Mouse (Mus musculus): ENCODE measurements around the gene Cdyl2. TPM values are rescaled to one million over a fixed set of nuclear protein-coding genes. Genes with fewer than 3 reads are reported as not detected.

Gene Cdyl2
- polyA plus RNA-seq, 1 experiment from 2014 or later, result 3.6 TPM

GRCm38 (mm10) chr8:116581318-116582019 lies 151.3 kb downstream of the Cdyl2 start:
- Histone ChIP-seq H3K27me3 (replicated peaks) (no peaks in the 10 kb centered on the region), H3K4me3 (no peak overlapping the region), H3K36me3 (peaks cover 16% of the 10 kb centered on the region), H3K9ac (no peak overlapping the region), H3K27ac (no peak overlapping the region), H3K9me3 (replicated peaks) (no peaks in the 10 kb centered on the region), H3K4me2 (no peak overlapping the region), H3K4me1 (no peaks in the 10 kb centered on the region)
- ATAC-seq, result peak; percentile 76
- WGBS (ENCODE audit: insufficient replicate concordance), result 60% methylated on average over 11 of the region's 11 CpGs

DNA sequence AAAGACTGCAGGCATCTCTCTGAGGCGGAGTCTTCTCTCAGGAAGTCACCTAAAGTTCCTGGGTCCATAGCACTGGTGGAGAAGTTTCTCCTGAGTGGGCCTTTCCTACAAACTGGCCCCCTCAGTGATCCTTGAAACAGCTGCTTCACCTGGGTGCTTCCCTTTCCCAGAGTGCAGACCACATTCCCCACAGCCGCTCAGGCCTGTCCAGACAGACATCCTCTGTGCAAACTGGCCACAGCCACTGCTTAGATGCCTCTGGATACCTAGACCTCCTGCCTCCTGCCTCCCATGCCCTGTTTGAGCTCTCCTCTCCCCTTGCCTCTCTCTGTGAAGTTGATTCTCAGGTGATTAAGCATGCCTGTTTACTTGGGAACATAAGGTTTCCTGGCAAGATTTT lies 156.1 kb downstream of the Cdyl2 start:
- 80% methylated on average over 2 of the region's 2 CpGs for WGBS (ENCODE audit: insufficient replicate concordance)
- no peak for ATAC-seq

DNA sequence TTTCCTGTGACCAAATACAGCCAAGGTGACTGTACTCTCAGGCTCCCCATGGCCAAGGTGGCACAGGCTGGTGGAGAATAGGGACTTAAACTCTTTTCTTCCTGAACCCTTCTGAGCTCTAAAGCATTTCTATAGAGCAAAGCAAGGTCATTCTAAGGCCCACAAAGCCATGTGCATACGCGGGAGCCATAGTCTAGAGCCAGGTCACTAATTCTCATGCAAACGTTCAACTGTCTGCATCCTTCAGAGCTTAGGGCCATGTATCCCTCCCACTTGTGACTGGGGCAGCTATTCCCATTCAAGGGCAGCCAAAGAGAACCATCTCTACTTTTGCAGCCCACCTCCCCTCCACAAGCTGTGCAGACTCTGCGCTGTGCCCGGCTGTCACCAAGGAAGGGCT lies 159.7 kb downstream of the Cdyl2 start:
- Histone ChIP-seq H3K4me3 (no peak overlapping the region), H3K36me3 (peaks cover 8% of the 10 kb centered on the region; the same call in 1 of the 2 replicates), H3K4me1 (no peaks in the 10 kb centered on the region), H3K9ac (no peak overlapping the region), H3K4me2 (no peak overlapping the region), H3K27ac (no peak overlapping the region), H3K27me3 (replicated peaks) (no peaks in the 10 kb centered on the region), H3K9me3 (replicated peaks) (no peaks in the 10 kb centered on the region)
- no peak for ATAC-seq
- WGBS (ENCODE audit: insufficient replicate concordance), result 86% methylated on average over 5 of the region's 5 CpGs

More for the DNA sequence above, 156.1 kb downstream of the Cdyl2 start:
- Histone ChIP-seq H3K4me2 (no peak overlapping the region), H3K9me3 (replicated peaks) (no peaks in the 10 kb centered on the region), H3K27me3 (replicated peaks) (no peaks in the 10 kb centered on the region), H3K36me3 (peaks cover 11% of the 10 kb centered on the region; the same call in 1 of the 2 replicates), H3K4me3 (no peak overlapping the region), H3K4me1 (no peaks in the 10 kb centered on the region), H3K9ac (no peak overlapping the region), H3K27ac (no peak overlapping the region)

GRCm38 (mm10) chr8:116552778-116553177 lies 180.0 kb downstream of the Cdyl2 start:
- Histone ChIP-seq H3K9ac (no peak overlapping the region), H3K36me3 (no peaks in the 10 kb centered on the region), H3K9me3 (replicated peaks) (no peaks in the 10 kb centered on the region), H3K4me1 (no peaks in the 10 kb centered on the region), H3K27me3 (replicated peaks) (no peaks in the 10 kb centered on the region), H3K4me3 (no peak overlapping the region), H3K27ac (no peak overlapping the region), H3K4me2 (no peak overlapping the region)
- WGBS (ENCODE audit: insufficient replicate concordance), result 64% methylated on average over 3 of the region's 3 CpGs
- no peak for ATAC-seq

DNA sequence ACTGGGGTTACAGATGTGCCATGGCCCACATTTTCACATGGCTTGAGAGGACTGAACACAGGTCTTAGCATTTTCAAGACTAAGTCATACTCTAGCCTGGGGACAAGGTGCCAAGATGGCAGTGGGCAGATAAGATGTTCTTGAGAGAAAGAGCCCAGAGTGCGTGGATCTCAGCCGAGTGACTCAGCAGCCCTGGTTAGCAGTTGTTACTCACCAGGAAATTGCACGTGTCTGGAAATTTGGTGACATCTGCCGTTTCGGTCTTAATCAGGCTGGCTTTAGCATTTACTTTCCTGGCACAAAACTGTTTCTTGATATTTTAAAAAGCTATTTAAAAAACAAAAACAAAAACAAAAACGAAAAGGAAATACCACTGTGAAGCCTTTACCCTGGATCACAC lies 180.5 kb downstream of the Cdyl2 start:
- WGBS (ENCODE audit: insufficient replicate concordance), result 31% methylated on average over 6 of the region's 6 CpGs
- no peak overlapping the region for H3K9ac ChIP-seq
- H3K36me3 ChIP-seq, result no peaks in the 10 kb centered on the region
- no peaks in the 10 kb centered on the region for H3K9me3 ChIP-seq (replicated peaks)
- no peak for ATAC-seq
- H3K27ac ChIP-seq, result no peak overlapping the region
- H3K4me1 ChIP-seq, result no peaks in the 10 kb centered on the region
- H3K4me2 ChIP-seq, result no peak overlapping the region
- no peak overlapping the region for H3K4me3 ChIP-seq
- H3K27me3 ChIP-seq (replicated peaks), result no peaks in the 10 kb centered on the region

GRCm38 (mm10) chr8:116543366-116543765 lies 189.4 kb downstream of the Cdyl2 start:
- H3K36me3 ChIP-seq, result no peaks in the 10 kb centered on the region
- no peak overlapping the region for H3K4me2 ChIP-seq
- no peak for ATAC-seq
- H3K4me1 ChIP-seq, result no peaks in the 10 kb centered on the region
- no peak overlapping the region for H3K4me3 ChIP-seq
- H3K9ac ChIP-seq, result no peak overlapping the region
- no peaks in the 10 kb centered on the region for H3K27me3 ChIP-seq (replicated peaks)
- WGBS (ENCODE audit: insufficient replicate concordance), result 19% methylated on average over 1 of the region's 1 CpGs
- H3K9me3 ChIP-seq (replicated peaks), result no peaks in the 10 kb centered on the region
- no peak overlapping the region for H3K27ac ChIP-seq

DNA sequence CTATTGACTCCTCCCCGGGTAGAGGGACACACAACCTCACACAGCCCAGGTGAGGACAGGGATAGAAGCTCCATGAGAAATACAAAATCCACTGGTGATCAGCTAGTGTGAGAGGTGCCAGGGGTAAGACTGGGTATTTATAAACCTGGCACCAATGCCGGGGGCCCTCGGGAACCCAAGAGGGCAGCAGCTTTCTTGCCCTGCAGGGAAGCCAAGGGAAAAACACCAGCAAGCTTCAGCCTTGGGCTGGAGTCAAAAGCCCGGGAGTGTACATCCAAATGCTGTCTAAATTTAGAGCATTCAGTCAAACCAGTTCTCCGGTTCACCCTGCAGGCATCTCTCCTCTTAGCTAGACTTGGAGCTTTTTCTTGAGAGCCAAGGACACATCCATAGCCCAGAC lies 189.9 kb downstream of the Cdyl2 start:
- H3K4me3 ChIP-seq, result no peak overlapping the region
- H3K27ac ChIP-seq, result no peak overlapping the region
- 80% methylated on average over 5 of the region's 5 CpGs for WGBS (ENCODE audit: insufficient replicate concordance)

GRCm38 (mm10) chr8:116540136-116540535 lies 192.7 kb downstream of the Cdyl2 start:
- no peak for ATAC-seq
- no peaks in the 10 kb centered on the region for H3K36me3 ChIP-seq
- 60% methylated on average over 1 of the region's 1 CpGs for WGBS (ENCODE audit: insufficient replicate concordance)
- H3K27ac ChIP-seq, result no peak overlapping the region
- H3K4me2 ChIP-seq, result no peak overlapping the region
- H3K4me1 ChIP-seq, result no peaks in the 10 kb centered on the region
- no peak overlapping the region for H3K4me3 ChIP-seq
- H3K9me3 ChIP-seq (replicated peaks), result no peaks in the 10 kb centered on the region
- H3K9ac ChIP-seq, result no peak overlapping the region
- H3K27me3 ChIP-seq (replicated peaks), result no peaks in the 10 kb centered on the region

More for the DNA sequence above, 189.9 kb downstream of the Cdyl2 start:
- Histone ChIP-seq H3K4me2 (no peak overlapping the region), H3K9ac (no peak overlapping the region), H3K4me1 (no peaks in the 10 kb centered on the region), H3K9me3 (replicated peaks) (no peaks in the 10 kb centered on the region), H3K36me3 (no peaks in the 10 kb centered on the region), H3K27me3 (replicated peaks) (no peaks in the 10 kb centered on the region)
- no peak for ATAC-seq

DNA sequence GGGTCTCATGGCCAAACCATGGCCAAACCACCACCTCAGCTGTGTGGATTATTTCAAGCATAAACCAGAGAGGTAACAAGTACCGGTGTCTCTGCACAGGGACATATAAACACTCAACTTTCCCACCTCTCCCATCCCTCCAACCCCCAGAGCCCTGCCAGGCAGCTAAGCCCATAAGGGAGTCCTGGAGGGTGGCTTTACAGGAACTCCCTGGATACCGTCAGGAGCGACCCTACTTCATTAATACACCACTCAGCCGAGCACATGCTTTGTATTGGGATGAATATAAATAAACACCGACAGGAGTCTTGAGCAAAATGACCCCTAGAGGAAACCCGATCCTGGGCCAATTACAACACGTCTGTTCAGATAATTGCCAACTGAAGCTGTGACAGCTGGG lies 194.0 kb downstream of the Cdyl2 start:
- H3K36me3 ChIP-seq, result no peaks in the 10 kb centered on the region
- H3K9me3 ChIP-seq (replicated peaks), result no peaks in the 10 kb centered on the region
- no peak overlapping the region for H3K9ac ChIP-seq
- H3K4me3 ChIP-seq, result no peak overlapping the region
- H3K27ac ChIP-seq, result no peak overlapping the region
- no peak for ATAC-seq
- no peaks in the 10 kb centered on the region for H3K4me1 ChIP-seq
- 53% methylated on average over 7 of the region's 7 CpGs for WGBS (ENCODE audit: insufficient replicate concordance)
- no peaks in the 10 kb centered on the region for H3K27me3 ChIP-seq (replicated peaks)
- no peak overlapping the region for H3K4me2 ChIP-seq

DNA sequence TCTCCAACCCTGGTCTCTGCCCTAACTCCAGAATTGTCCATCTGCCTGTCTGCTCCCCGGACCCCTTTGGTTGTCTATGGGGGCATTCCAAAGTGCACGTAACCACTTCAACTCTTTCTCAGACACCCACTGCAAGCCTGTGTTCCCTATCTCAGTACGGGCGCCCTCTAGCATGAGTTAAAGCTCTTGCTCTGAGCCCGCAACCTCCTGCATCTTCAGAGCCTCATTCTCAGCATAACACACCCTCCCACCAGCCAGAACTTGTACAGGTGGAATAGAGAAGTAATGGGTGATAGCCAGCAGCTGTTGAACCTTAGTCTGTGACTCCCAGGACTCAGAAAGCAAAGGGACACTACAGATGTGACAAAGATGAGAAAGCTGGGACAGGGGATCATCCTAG lies 196.0 kb downstream of the Cdyl2 start:
- Histone ChIP-seq H3K36me3 (no peaks in the 10 kb centered on the region), H3K27me3 (replicated peaks) (no peaks in the 10 kb centered on the region), H3K4me2 (no peak overlapping the region), H3K27ac (no peak overlapping the region), H3K4me3 (no peak overlapping the region), H3K9me3 (replicated peaks) (no peaks in the 10 kb centered on the region; the same call in 1 of the 2 replicates), H3K4me1 (no peaks in the 10 kb centered on the region), H3K9ac (no peak overlapping the region)
- WGBS (ENCODE audit: insufficient replicate concordance), result 69% methylated on average over 5 of the region's 5 CpGs
- no peak for ATAC-seq

GRCm38 (mm10) chr8:116533081-116533480 lies 199.7 kb downstream of the Cdyl2 start:
- H3K27ac ChIP-seq, result no peak overlapping the region
- H3K4me1 ChIP-seq, result no peaks in the 10 kb centered on the region
- no peak for ATAC-seq
- H3K36me3 ChIP-seq, result no peaks in the 10 kb centered on the region
- H3K4me3 ChIP-seq, result no peak overlapping the region
- WGBS (ENCODE audit: insufficient replicate concordance), result 58% methylated on average over 6 of the region's 6 CpGs
- H3K9ac ChIP-seq, result no peak overlapping the region
- H3K27me3 ChIP-seq (replicated peaks), result no peaks in the 10 kb centered on the region
- no peaks in the 10 kb centered on the region; the same call in 1 of the 2 replicates for H3K9me3 ChIP-seq (replicated peaks)
- H3K4me2 ChIP-seq, result no peak overlapping the region

- no peak for ATAC-seq
- Histone ChIP-seq H3K27ac (no peak overlapping the region), H3K4me2 (no peak overlapping the region), H3K9ac (no peak overlapping the region), H3K4me3 (no peak overlapping the region), H3K9me3 (replicated peaks) (no peaks in the 10 kb centered on the region; the same call in 1 of the 2 replicates), H3K27me3 (replicated peaks) (no peaks in the 10 kb centered on the region), H3K4me1 (no peaks in the 10 kb centered on the region), H3K36me3 (no peaks in the 10 kb centered on the region)
- WGBS (ENCODE audit: insufficient replicate concordance), result 61% methylated on average over 7 of the region's 7 CpGs
These were observed 204.1 kb downstream of the Cdyl2 start for GRCm38 (mm10) chr8:116528736-116529135.

- H3K27ac ChIP-seq, result no peak overlapping the region
- H3K9me3 ChIP-seq (replicated peaks), result no peaks in the 10 kb centered on the region
- H3K4me3 ChIP-seq, result no peak overlapping the region
- WGBS (ENCODE audit: insufficient replicate concordance), result 76% methylated on average over 7 of the region's 7 CpGs
- H3K4me2 ChIP-seq, result no peak overlapping the region
- no peaks in the 10 kb centered on the region for H3K36me3 ChIP-seq
- H3K9ac ChIP-seq, result no peak overlapping the region
- H3K4me1 ChIP-seq, result no peaks in the 10 kb centered on the region
- ATAC-seq, result no peak
- H3K27me3 ChIP-seq (replicated peaks), result no peaks in the 10 kb centered on the region
These were observed 207.9 kb downstream of the Cdyl2 start for GRCm38 (mm10) chr8:116524915-116525314.
